Mouse (Mus musculus) C2C12 (cell line): ENCODE measurements around the gene Sec61a1.

ENCODE experiments used
- CTCF ChIP-seq: IDR thresholded peaks from one replicate; pipeline ENCODE4 v1.5.1; 2011; ENCODE audit not compliant: control insufficient read depth, insufficient read depth, insufficient read length
- MAX ChIP-seq: IDR thresholded peaks from one replicate; pipeline ENCODE4 v1.6.1; 2011; ENCODE audit warnings: mild to moderate bottlenecking, control low read depth
- MYOD1 ChIP-seq: IDR thresholded peaks from one replicate; pipeline ENCODE4 v1.6.1; 2011; ENCODE audit warnings: low read depth; ENCODE audit not compliant: control insufficient read depth, insufficient read length

GRCm38 (mm10) chr6:88544241-88544640 is 25.5 kb upstream of the Sec61a1 start:
- TF ChIP-seq MAX (no peak), CTCF (no peak), MYOD1 (no peak)
